ENCODE assay signal across 14 mouse cellular contexts in genomic region chr14:120960991-120961390, GRCm38 (mm10). TPM values are rescaled to one million over a fixed set of nuclear protein-coding genes. Genes with fewer than 3 reads are reported as not detected.
DNase-seq lines count a peak whose midpoint lies in the region; ATAC-seq and TF ChIP-seq lines count a peak whose summit lies in the region.
"Had no signal": no experiment of that assay in that cellular context is flagged by ENCODE, and none has a peak within 500 bp of the region (broad histone marks: within the 10 kb centered on the region; RNA-seq: fewer than 3 reads in every experiment).

No protein-coding gene starts in this region.

- H3K27ac ChIP-seq in left cerebral cortex, adult 2 months = peak overlapping the region; percentile 56
- 0 out of 2 replicates have a peak overlapping the region, but pooled peaks have one; percentile 1 for H3K27ac ChIP-seq in forebrain, embryonic 12.5 days
- H3K27ac ChIP-seq in hindbrain, embryonic 16.5 days (ENCODE audit: low read depth, low read length) = no peak overlapping the region
- H3K27ac ChIP-seq in midbrain, postnatal 0 days (ENCODE audit: low read depth, low read length) = peak overlapping the region; percentile 34; the same call in 1 of the 2 replicates
- H3K27ac ChIP-seq: stomach, embryonic 15.5 days had no signal

- H3K9me3 ChIP-seq in forebrain, embryonic 12.5 days = no peaks in the 10 kb centered on the region
- H3K9me3 ChIP-seq in hindbrain, embryonic 16.5 days (ENCODE audit: control insufficient read depth, low read length) = no peaks in the 10 kb centered on the region
- no peaks in the 10 kb centered on the region for H3K9me3 ChIP-seq in midbrain, postnatal 0 days (ENCODE audit: low read length)
- H3K9me3 ChIP-seq: stomach, embryonic 15.5 days had no signal

- H3K36me3 ChIP-seq in forebrain, embryonic 12.5 days (replicated peaks) = no peaks in the 10 kb centered on the region
- no peaks in the 10 kb centered on the region for H3K36me3 ChIP-seq in hindbrain, embryonic 16.5 days (ENCODE audit: control insufficient read depth, insufficient read depth, low read length)
- no peaks in the 10 kb centered on the region for H3K36me3 ChIP-seq in midbrain, postnatal 0 days (ENCODE audit: insufficient read depth, low read length)
- H3K36me3 ChIP-seq: stomach, embryonic 15.5 days had no signal

- peak; percentile 72; the same call in 1 of the 2 replicates for ATAC-seq in forebrain, embryonic 12.5 days (ENCODE audit: low FRiP score)
- ATAC-seq in hindbrain, embryonic 16.5 days = 0 out of 2 replicates have a peak, but pooled peaks have one; percentile 42
- peak; percentile 56; the same call in 1 of the 2 replicates for ATAC-seq in midbrain, postnatal 0 days (ENCODE audit: low FRiP score)

- H3K27me3 ChIP-seq in forebrain, embryonic 12.5 days = no peaks in the 10 kb centered on the region
- no peaks in the 10 kb centered on the region for H3K27me3 ChIP-seq in hindbrain, embryonic 16.5 days (replicated peaks; ENCODE audit: control insufficient read depth, insufficient read depth, low read length)
- no peaks in the 10 kb centered on the region for H3K27me3 ChIP-seq in midbrain, postnatal 0 days (ENCODE audit: insufficient read depth, low read length)
- H3K27me3 ChIP-seq: stomach, embryonic 15.5 days had no signal

- TF ChIP-seq CTCF in left cerebral cortex, adult 2 months (IDR thresholded peaks at IDR 0.05) = no peak
- no peak for TF ChIP-seq CTCF in midbrain, postnatal 0 days (IDR thresholded peaks at IDR 0.05)

- no peak overlapping the region for H3K4me3 ChIP-seq in left cerebral cortex, adult 2 months
- H3K4me3 ChIP-seq in forebrain, embryonic 12.5 days (replicated peaks) = no peak overlapping the region
- no peak overlapping the region for H3K4me3 ChIP-seq in hindbrain, embryonic 16.5 days (ENCODE audit: low read length)
- no peak overlapping the region for H3K4me3 ChIP-seq in midbrain, postnatal 0 days (ENCODE audit: low read depth, low read length)
- H3K4me3 ChIP-seq: stomach, embryonic 15.5 days had no signal

- intact Hi-C loops in left cerebral cortex, adult 2 months (cut with DNase I) = no loop called here
- intact Hi-C loops in left cerebral cortex, postnatal 4 days (cut with DNase I) = no loop called here

- DNase-seq in left cerebral cortex, adult 2 months (ENCODE audit: extremely low spot score in 1 of 2, low spot score in 2 of 2) = no peak
- no peak for DNase-seq in left cerebral cortex, postnatal 4 days
- no peak for DNase-seq in midbrain, postnatal 0 days (ENCODE audit: low spot score)
- DNase-seq in B cell, adult 2 months = no peak
- DNase-seq in cerebellum, postnatal 4 days (ENCODE audit: low spot score in 2 of 2) = no peak
- DNase-seq: adrenal gland, postnatal 10 days; cerebellum, adult 11 months; heart, adult 18-20 months; heart, postnatal 10 days; kidney, adult 8-10 months; lung, adult 18-20 months had no signal

- H3K9ac ChIP-seq in forebrain, embryonic 12.5 days = no peak overlapping the region
- no peak overlapping the region for H3K9ac ChIP-seq in hindbrain, embryonic 16.5 days (ENCODE audit: low read depth, low read length)
- no peak overlapping the region for H3K9ac ChIP-seq in midbrain, postnatal 0 days (replicated peaks; ENCODE audit: low read length, poor library complexity, severe bottlenecking)
- H3K9ac ChIP-seq: stomach, embryonic 15.5 days had no signal

- WGBS in forebrain, embryonic 12.5 days = 36% methylated on average over 5 of the region's 5 CpGs
- 31% methylated on average over 5 of the region's 5 CpGs for WGBS in hindbrain, embryonic 16.5 days
- WGBS in midbrain, postnatal 0 days = 38% methylated on average over 5 of the region's 5 CpGs

- no peak overlapping the region for H3K4me2 ChIP-seq in forebrain, embryonic 12.5 days
- no peak overlapping the region for H3K4me2 ChIP-seq in hindbrain, embryonic 16.5 days (ENCODE audit: low read length)
- H3K4me2 ChIP-seq in midbrain, postnatal 0 days (ENCODE audit: low read depth, low read length, poor library complexity, severe bottlenecking) = no peak overlapping the region
- H3K4me2 ChIP-seq: stomach, embryonic 15.5 days had no signal

- H3K4me1 ChIP-seq in forebrain, embryonic 12.5 days = peaks cover 9% of the 10 kb centered on the region; the same call in 1 of the 2 replicates
- peaks cover 5% of the 10 kb centered on the region for H3K4me1 ChIP-seq in hindbrain, embryonic 16.5 days (ENCODE audit: control insufficient read depth, insufficient read depth, low read depth, low read length)
- H3K4me1 ChIP-seq in midbrain, postnatal 0 days (ENCODE audit: insufficient read depth, low read length) = no peaks in the 10 kb centered on the region; the same call in 1 of the 2 replicates
- H3K4me1 ChIP-seq: stomach, embryonic 15.5 days had no signal

RNA-seq across cellular contexts. Expression of gene Ipo5, which starts 50.0 kb away (rescaled TPM):
- 100 to 1,000 TPM; 103 to 112 TPM for total RNA-seq in left cerebral cortex, adult 2 months (2021)
- total RNA-seq in left cerebral cortex, postnatal 4 days (2021) = 100 to 1,000 TPM; 166 to 175 TPM
- 131 and 136 TPM in 2 replicates for polyA plus RNA-seq in forebrain, embryonic 12.5 days (2016; fragmentation: Nextera tagmentation; extraction: Ambion mirVana)
- 53.8 and 59.6 TPM in 2 replicates for polyA plus RNA-seq in hindbrain, embryonic 16.5 days (2015; fragmentation: Nextera tagmentation; extraction: Ambion mirVana)
- total RNA-seq in midbrain, postnatal 0 days (2014; rRNA removed) = 65.4 and 82.6 TPM in 2 replicates
- polyA plus RNA-seq in midbrain, postnatal 0 days (2015; fragmentation: Nextera tagmentation; extraction: Ambion mirVana) = 43.0 and 46.5 TPM in 2 replicates
